Comparison of ENCODE assay signal across 18 mouse cellular contexts in the genomic region with DNA sequence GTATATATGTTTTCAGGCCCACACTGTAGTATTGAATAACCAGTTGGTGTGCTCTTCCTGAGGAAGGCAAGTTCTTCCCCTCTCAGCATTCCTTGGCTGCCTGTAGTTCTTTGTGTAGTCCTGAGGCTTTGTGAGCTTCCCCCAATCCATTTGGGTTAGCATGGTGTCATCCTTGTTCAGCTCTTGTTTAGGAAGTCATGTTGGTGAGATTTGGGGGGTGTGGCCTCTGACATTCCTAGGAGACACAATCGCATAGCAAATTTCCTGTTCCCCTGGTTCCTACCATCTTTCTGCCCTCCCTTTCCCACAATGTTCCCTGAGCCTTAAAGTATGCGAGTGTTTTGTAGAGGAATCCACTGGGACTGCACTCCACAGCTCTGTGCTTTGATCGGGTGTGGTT.
"Had no signal": no experiment of that assay in that cellular context is flagged by ENCODE, and none has a peak within 500 bp of the region (broad histone marks: within the 10 kb centered on the region; RNA-seq: fewer than 3 reads in every experiment).

No protein-coding gene starts in this region.

- H3K27me3 ChIP-seq: midbrain, embryonic 13.5 days; midbrain, embryonic 15.5 days; neural tube, embryonic 13.5 days; neural tube, embryonic 15.5 days had no signal

- H3K9ac ChIP-seq: lung, embryonic 14.5 days; midbrain, embryonic 13.5 days; midbrain, embryonic 15.5 days; neural tube, embryonic 13.5 days; neural tube, embryonic 15.5 days had no signal

- H3K4me2 ChIP-seq: lung, embryonic 14.5 days; midbrain, embryonic 13.5 days; midbrain, embryonic 15.5 days; neural tube, embryonic 13.5 days; neural tube, embryonic 15.5 days had no signal

- H3K27ac ChIP-seq: midbrain, embryonic 10.5 days; midbrain, embryonic 13.5 days; midbrain, embryonic 15.5 days; neural tube, embryonic 13.5 days; neural tube, embryonic 15.5 days had no signal

- DNase-seq: lung, adult 18-20 months; lung, embryonic 14.5 days; lung, postnatal 10 days; lung, postnatal 4 days; retina, postnatal 1 day; right cerebral cortex, adult 18-20 months; right cerebral cortex, postnatal 25 days; right cerebral cortex, postnatal 4 days; spleen, adult 18-20 months; thymus, adult 18-20 months; thymus, postnatal 14 days; thymus, postnatal 36 days had no signal

- H3K9me3 ChIP-seq: midbrain, embryonic 10.5 days; midbrain, embryonic 13.5 days; midbrain, embryonic 15.5 days; neural tube, embryonic 13.5 days had no signal

- H3K36me3 ChIP-seq: midbrain, embryonic 10.5 days; midbrain, embryonic 13.5 days; midbrain, embryonic 15.5 days; neural tube, embryonic 13.5 days; neural tube, embryonic 15.5 days had no signal

- H3K4me1 ChIP-seq: midbrain, embryonic 15.5 days; neural tube, embryonic 13.5 days; neural tube, embryonic 15.5 days had no signal

- H3K4me3 ChIP-seq: midbrain, embryonic 10.5 days; midbrain, embryonic 13.5 days; midbrain, embryonic 15.5 days; myocyte; neural tube, embryonic 13.5 days; neural tube, embryonic 15.5 days had no signal

- ATAC-seq: midbrain, embryonic 13.5 days; midbrain, embryonic 15.5 days had no signal
